Mouse (Mus musculus) cerebellum, adult 9-11 months (tissue): ENCODE measurements around the gene 6330409D20Rik.

Experiments used
- DNase-seq: peaks from one replicate; pipeline ENCODE4 v3.0.0; 2022

Gene 6330409D20Rik

GRCm38 (mm10) chr2:32722046-32722445, 18.8 kb downstream of the 6330409D20Rik start:
- DNase-seq, result no peak

GRCm38 (mm10) chr2:32720681-32721229, 20.1 kb downstream of the 6330409D20Rik start, which contains the start of gene Sh2d3c:
TSS of gene Sh2d3c (plus strand) at chr2:32721055.
- DNase-seq, result no peak

DNA sequence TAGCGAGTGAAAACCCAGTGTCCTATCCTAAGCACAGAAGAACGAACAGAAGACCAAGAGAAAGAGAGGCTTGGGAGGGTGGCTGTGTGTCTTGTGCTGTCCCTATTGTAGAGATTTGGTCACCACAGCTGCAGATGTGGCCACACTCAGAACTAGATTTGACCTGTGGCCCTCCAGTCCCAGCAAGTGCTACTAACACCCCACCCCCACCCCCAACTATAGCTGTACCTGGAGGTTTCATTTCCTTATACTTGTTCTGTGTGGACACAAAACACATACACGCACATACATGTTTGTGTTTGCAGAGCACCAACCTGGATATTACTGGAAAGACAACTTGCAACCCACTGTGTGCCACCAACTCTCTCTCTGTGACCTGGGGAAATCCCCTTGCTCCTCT, 20.8 kb downstream of the 6330409D20Rik start:
- no peak for DNase-seq

- no peak for DNase-seq
Observed at GRCm38 (mm10) chr2:32718761-32719160, 22.1 kb downstream of the 6330409D20Rik start.

- peak; percentile 68 for DNase-seq
Observed at GRCm38 (mm10) chr2:32714987-32715425, 25.8 kb downstream of the 6330409D20Rik start.

DNA sequence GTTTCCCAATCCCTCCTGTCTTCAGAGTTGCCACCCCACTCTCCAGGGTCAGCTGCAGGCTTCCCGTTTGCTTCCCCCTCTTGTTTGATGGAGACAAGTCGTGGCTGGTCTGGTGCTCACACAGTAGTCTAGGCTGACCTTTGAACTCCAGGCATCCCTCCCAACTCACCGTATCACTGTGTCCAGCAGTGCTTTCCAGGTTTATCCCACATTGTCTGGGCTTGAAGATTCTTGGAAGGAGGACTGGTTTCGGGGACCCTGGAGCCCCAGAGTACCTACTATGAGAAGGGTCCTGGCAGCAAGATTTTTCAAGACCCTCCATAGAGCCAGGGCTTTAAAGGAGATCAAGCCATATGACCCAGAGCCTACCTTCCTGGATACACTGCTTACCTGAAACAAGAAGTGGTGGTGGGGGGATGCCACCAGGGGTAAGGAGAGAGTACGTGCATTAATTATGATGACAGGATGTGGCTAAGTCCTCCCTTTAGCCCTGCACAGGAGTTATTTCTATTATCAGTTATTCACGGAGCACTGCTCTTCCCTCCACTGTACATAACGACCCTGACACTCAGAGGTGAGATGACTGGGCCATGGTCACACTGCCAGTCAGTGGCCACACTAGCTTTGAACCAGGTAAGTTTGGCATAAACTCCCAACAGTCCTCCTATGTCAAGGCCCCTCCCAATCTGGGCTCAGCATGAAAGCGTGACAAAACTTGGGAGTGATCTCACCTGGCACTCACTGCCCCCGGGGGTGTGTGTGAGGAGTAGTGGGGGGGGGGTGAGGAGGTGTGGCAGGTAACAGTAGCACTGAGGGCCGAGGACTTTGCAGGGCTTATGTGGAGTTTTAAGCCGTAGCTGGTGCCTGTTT, 26.5 kb downstream of the 6330409D20Rik start:
- peak; percentile 73 for DNase-seq

- peak; percentile 95 for DNase-seq
Observed at GRCm38 (mm10) chr2:32712934-32713817, 27.6 kb downstream of the 6330409D20Rik start, which contains the start of gene Cdk9. TSS of gene Cdk9 (minus strand) at chr2:32713076.

GRCm38 (mm10) chr2:32712586-32712933, 28.3 kb downstream of the 6330409D20Rik start:
- DNase-seq, result peak; percentile 95

DNA sequence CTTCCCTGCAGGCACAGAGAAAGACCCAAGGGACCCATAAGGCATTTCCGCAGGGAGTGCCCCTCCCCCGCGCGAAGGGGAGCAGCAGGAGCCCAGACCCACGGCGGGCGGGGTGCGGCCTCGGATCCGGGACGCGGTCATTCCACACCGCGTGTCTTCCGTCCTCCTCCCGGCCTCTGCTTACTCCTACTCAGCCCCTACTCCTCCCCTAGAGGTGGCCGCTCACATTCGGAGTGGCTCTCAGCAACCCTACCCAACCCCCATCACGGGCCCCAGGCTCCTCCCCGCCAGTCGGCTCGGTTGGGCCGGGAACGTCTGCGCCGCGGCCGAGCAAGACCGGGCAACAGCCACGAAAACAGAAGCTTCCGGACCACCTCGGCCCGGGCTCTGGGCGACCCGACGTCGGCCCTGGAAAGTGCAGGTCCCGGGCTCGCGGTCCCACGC, 28.7 kb downstream of the 6330409D20Rik start:
- DNase-seq, result peak; percentile 82

DNA sequence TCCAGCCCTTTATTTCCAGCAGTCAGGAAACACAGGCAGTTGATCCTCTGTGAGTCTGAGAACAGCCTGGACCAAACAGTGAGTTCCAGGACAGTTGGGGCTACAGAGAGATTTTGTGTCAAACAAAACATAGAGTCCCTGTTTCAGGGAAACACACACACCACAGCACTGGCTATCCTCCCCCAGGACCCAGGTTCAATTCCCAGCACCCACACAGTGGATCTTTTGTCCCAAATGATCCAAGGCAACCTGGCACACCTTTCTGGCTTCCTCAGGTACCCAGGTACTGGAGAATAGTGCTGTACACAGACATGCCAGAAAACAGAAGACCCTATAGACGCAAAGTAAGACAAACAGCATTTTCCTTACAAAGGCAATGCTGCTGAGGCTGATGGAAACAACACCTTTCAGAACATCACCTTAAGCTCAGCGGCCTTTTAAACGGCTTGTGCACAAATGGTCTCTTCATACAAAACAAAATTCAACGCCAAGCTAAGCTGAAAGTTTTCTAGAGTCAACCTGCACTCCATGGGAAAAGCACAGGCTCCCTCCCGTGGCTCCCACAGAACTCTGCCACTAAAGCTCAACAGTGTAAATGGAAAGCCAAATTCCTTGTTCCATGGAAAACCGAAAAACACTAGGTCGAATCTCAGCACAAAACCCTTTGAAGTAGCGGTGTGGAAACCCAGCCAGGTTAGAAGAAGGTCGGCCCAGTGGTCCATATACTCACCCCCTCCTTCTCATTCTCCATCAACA, 29.3 kb downstream of the 6330409D20Rik start:
- no peak for DNase-seq

DNA sequence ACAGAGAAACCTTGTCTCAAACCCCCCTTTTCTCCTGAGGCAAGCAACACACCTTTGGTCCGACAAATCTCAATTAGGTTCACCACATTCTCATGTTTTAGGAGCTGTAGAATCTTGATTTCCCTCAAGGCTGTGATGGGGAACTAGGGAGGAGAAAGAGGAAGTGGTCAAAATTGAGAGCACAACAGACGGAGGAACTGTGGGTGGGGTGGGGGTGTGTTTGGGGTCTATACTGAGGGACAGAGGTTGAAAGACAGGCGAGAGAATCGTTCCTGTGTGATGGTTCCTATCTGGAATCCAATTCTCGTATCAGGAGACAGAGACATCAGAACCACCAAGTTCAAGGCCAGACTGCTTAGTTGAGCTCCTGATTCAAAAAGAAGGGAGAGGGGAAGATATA, 30.4 kb downstream of the 6330409D20Rik start:
- DNase-seq, result no peak

DNA sequence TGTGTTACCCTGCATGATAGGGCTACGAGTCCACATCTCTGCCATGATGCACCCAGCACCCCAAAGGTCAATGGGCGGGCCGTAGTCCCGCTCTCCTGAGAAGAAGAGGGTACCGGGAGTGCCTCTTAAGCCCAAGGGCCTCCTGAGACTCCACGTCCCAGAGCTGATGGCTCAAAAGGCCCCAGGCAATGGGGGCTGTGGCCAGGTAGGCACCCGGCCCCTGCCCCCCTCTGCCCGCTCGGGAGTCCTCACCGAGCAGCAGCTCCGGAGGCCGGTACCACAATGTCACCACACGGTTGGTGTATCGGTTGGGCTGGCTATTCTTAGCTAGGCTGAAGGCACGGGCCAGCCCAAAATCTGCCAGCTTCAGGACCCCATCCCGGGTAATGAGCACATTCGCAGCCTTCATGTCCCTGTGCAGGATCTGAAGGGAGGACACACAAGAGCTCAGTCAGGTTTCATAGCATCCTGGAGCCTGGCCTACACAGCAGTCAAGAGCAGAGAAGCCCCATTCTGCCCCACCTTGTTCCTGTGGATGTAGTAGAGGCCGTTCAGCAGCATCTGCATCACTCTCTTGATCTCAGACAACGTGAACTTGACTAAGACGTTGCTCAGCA, 31.2 kb downstream of the 6330409D20Rik start:
- DNase-seq, result no peak

DNA sequence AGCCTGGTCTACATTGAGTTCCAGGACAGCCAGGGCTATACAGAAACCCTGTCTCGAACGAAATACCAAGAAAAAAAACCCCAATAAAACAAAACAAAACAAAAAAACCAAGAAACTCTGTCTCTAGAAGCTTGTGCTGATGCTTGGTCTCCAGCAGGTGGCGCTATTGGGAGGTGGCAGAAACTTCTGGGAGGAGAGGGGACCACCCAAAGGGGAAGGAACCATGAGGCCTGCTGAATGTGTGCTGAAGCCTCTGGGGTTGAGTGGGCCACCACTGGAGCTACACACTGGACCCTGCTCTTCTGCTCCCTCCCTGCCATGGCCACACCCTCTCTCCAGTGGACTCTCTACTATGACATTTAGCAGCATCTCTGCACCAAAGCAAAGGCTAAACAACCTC, 32.2 kb downstream of the 6330409D20Rik start:
- DNase-seq, result no peak

- no peak for DNase-seq
Observed at GRCm38 (mm10) chr2:32706971-32707370, 33.8 kb downstream of the 6330409D20Rik start.

GRCm38 (mm10) chr2:32705018-32705417, 35.8 kb downstream of the 6330409D20Rik start:
- DNase-seq, result no peak

GRCm38 (mm10) chr2:32704021-32704421, 36.8 kb downstream of the 6330409D20Rik start, which contains the start of gene Fpgs:
TSS of gene Fpgs (minus strand) at chr2:32704145.
- DNase-seq, result no peak

DNA sequence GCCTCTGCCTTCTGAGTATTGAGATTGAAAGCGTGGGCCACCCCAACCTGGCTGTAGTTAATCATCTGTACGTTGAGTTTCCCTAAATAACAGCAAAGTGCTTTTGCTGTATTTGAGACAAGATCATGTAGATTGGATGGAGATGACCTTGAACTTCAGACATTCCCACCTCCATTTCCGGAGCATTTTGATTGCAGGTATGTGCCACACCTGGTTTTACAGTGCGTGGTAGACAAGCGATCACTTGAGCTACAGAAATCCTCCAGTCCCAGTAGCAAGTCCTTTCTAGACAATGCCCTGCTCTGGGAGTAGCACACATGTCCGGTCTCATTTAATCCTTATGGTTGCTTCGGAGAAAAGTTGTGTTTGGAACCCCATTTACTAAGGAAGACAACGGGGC, 37.8 kb downstream of the 6330409D20Rik start:
- no peak for DNase-seq

DNA sequence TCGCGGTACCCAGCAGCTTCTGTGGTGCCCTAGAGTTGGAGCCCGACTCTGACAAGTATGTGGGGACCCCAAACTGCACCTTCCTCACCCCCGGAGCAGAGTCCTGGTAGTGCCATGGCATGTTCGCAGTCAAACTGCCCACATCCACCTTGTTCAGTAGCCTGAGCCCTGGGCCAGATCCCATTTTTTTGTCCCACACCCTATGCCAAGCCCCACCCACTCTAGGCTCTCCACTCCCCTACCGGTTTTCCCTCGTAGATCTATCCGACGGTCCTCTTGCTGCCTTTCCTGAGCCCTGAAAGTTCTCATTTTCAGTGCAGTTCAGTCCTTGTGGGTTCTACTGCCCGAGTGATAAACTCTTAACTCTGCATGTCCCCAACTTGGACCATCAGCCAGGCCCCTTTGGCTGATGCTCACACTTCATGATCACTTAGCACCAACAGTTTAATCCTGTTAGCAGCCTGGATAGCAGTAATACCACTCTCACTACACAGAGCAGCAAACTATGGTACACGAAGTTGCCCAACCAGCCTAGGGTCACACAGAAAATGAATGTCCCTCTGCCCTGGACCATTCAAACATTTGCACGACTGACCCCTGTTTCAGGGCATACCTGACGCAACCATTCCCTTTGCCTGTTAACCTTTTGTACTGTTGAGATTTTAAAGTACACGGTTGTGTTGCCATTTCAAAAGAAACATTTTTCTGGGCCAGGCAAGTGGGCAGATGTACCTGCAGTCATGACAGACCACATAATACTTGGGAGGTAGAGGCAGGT, 39.7 kb downstream of the 6330409D20Rik start:
- DNase-seq, result no peak

- no peak for DNase-seq
Observed at GRCm38 (mm10) chr2:32699680-32700079, 41.1 kb downstream of the 6330409D20Rik start.

DNA sequence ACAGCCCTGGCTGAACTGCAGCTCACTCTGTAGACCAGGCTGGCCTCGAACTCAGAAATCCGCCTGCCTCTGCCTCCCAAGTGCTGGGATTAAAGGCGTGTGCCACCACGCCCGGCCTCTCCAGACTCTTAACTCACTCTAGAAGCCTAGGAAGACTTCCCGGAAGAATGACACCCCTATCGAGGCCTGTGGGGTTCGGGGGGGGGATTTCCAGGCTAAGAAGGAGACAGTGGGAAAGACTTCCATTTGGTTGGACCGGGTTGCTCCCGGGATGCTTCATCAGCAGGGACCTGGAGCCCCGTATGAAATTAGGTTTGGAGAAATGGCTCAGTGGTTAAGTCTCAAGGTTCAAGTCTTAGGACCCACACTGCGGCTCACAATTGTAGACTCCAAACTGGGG, 46.1 kb downstream of the 6330409D20Rik start:
- DNase-seq, result no peak

- peak; percentile 97 for DNase-seq
Observed at GRCm38 (mm10) chr2:32693823-32694411, 46.9 kb downstream of the 6330409D20Rik start.
